ENCODE assay signal across 8 mouse cellular contexts in genomic region chr4:152131809-152132771, GRCm38 (mm10). TPM values are rescaled to one million over a fixed set of nuclear protein-coding genes. Genes with fewer than 3 reads are reported as not detected.
DNase-seq lines count a peak whose midpoint lies in the region; ATAC-seq lines count a peak whose summit lies in the region.

No protein-coding gene starts in this region.

- ATAC-seq in kidney, embryonic 14.5 days (ENCODE audit: low FRiP score, low TSS enrichment): peak; percentile 55
- peak; percentile 54 for ATAC-seq in intestine, embryonic 15.5 days
- no peak for ATAC-seq in neural tube, embryonic 12.5 days (ENCODE audit: low FRiP score, low read depth)

- H3K9me3 ChIP-seq in kidney, embryonic 14.5 days (ENCODE audit: control insufficient read depth, low read length): no peaks in the 10 kb centered on the region
- H3K9me3 ChIP-seq in embryonic facial prominence, embryonic 10.5 days: no peaks in the 10 kb centered on the region
- H3K9me3 ChIP-seq in intestine, embryonic 15.5 days: no peaks in the 10 kb centered on the region
- H3K9me3 ChIP-seq in neural tube, embryonic 12.5 days: no peaks in the 10 kb centered on the region

- WGBS in kidney, embryonic 14.5 days: 2% methylated on average over 50 of the region's 50 CpGs
- WGBS in embryonic facial prominence, embryonic 10.5 days: 2% methylated on average over 50 of the region's 50 CpGs
- 8% methylated on average over 50 of the region's 50 CpGs for WGBS in intestine, embryonic 15.5 days
- 3% methylated on average over 50 of the region's 50 CpGs for WGBS in neural tube, embryonic 12.5 days

- peaks cover 68% of the 10 kb centered on the region for H3K27me3 ChIP-seq in kidney, embryonic 14.5 days (ENCODE audit: control insufficient read depth, insufficient read depth, low read length)
- peaks cover 93% of the 10 kb centered on the region for H3K27me3 ChIP-seq in embryonic facial prominence, embryonic 10.5 days (replicated peaks; ENCODE audit: low read depth, poor library complexity, severe bottlenecking)
- peaks cover 73% of the 10 kb centered on the region for H3K27me3 ChIP-seq in intestine, embryonic 15.5 days (replicated peaks)
- H3K27me3 ChIP-seq in neural tube, embryonic 12.5 days (replicated peaks): peaks cover 89% of the 10 kb centered on the region

- peak overlapping the region; percentile 47 for H3K4me3 ChIP-seq in kidney, embryonic 14.5 days (ENCODE audit: low read length)
- peak overlapping the region; percentile 56 for H3K4me3 ChIP-seq in embryonic facial prominence, embryonic 10.5 days
- peak overlapping the region; percentile 52 for H3K4me3 ChIP-seq in intestine, embryonic 15.5 days (replicated peaks)
- no peak overlapping the region for H3K4me3 ChIP-seq in neural tube, embryonic 12.5 days

- peaks cover 32% of the 10 kb centered on the region for H3K4me1 ChIP-seq in kidney, embryonic 14.5 days (ENCODE audit: control insufficient read depth, insufficient read depth, low read length)
- peaks cover 59% of the 10 kb centered on the region for H3K4me1 ChIP-seq in embryonic facial prominence, embryonic 10.5 days
- peaks cover 46% of the 10 kb centered on the region for H3K4me1 ChIP-seq in intestine, embryonic 15.5 days (replicated peaks)
- peaks cover 20% of the 10 kb centered on the region for H3K4me1 ChIP-seq in neural tube, embryonic 12.5 days

- intact Hi-C loops in gastrocnemius, postnatal 36 days (cut with DNase I): no loop called here

- H3K36me3 ChIP-seq in kidney, embryonic 14.5 days (ENCODE audit: control insufficient read depth, insufficient read depth, low read length): no peaks in the 10 kb centered on the region
- H3K36me3 ChIP-seq in embryonic facial prominence, embryonic 10.5 days (replicated peaks): no peaks in the 10 kb centered on the region
- no peaks in the 10 kb centered on the region for H3K36me3 ChIP-seq in intestine, embryonic 15.5 days
- H3K36me3 ChIP-seq in neural tube, embryonic 12.5 days: no peaks in the 10 kb centered on the region

- H3K27ac ChIP-seq in kidney, embryonic 14.5 days (ENCODE audit: low read depth, low read length): peak overlapping the region; percentile 91; the same call in 1 of the 2 replicates
- peak overlapping the region; percentile 79 for H3K27ac ChIP-seq in embryonic facial prominence, embryonic 10.5 days (replicated peaks)
- 0 out of 2 replicates have a peak overlapping the region, but pooled peaks have one; percentile 72 for H3K27ac ChIP-seq in intestine, embryonic 15.5 days
- H3K27ac ChIP-seq in neural tube, embryonic 12.5 days: no peak overlapping the region

- peak overlapping the region; percentile 78 for H3K4me2 ChIP-seq in kidney, embryonic 14.5 days (replicated peaks; ENCODE audit: low read depth, low read length)
- peak overlapping the region; percentile 92 for H3K4me2 ChIP-seq in intestine, embryonic 15.5 days (replicated peaks)
- H3K4me2 ChIP-seq in neural tube, embryonic 12.5 days (replicated peaks): peak overlapping the region; percentile 61

- H3K9ac ChIP-seq in kidney, embryonic 14.5 days (ENCODE audit: low read depth, low read length): peak overlapping the region; percentile 65
- peak overlapping the region; percentile 55 for H3K9ac ChIP-seq in intestine, embryonic 15.5 days
- H3K9ac ChIP-seq in neural tube, embryonic 12.5 days: 0 out of 2 replicates have a peak overlapping the region, but pooled peaks have one; percentile 29

- no peak for DNase-seq in kidney, postnatal 14 days
- peak; percentile 78 for DNase-seq in embryonic facial prominence, embryonic 10.5 days (ENCODE audit: low spot score)
- DNase-seq in layer of hippocampus, adult 11-12 months (ENCODE audit: low spot score): no peak
- DNase-seq in gastrocnemius, postnatal 36 days: no peak
- no peak for DNase-seq in cerebellum, adult 18-20 months

RNA-seq across cellular contexts. Expression of gene Tnfrsf25, which starts 16.4 kb away (rescaled TPM):
- 0.57 and 1.9 TPM in 2 replicates for polyA plus RNA-seq in kidney, embryonic 14.5 days (2014; fragmentation: Nextera tagmentation; extraction: Ambion mirVana)
- 1.0 and 1.3 TPM in 2 replicates for polyA plus RNA-seq in embryonic facial prominence, embryonic 10.5 days (2016; fragmentation: Nextera tagmentation; extraction: Ambion mirVana)
- 1.4 and 1.5 TPM in 2 replicates for polyA plus RNA-seq in intestine, embryonic 15.5 days (2015; fragmentation: Nextera tagmentation; extraction: Ambion mirVana)
- polyA plus RNA-seq in neural tube, embryonic 12.5 days (2016; fragmentation: Nextera tagmentation; extraction: Ambion mirVana): 0.80 and 1.2 TPM in 2 replicates
- total RNA-seq in gastrocnemius, postnatal 36 days (2021): under 1 TPM; 0.76 to 0.84 TPM

RNA-seq across cellular contexts. Expression of gene Espn, which starts 20.1 kb away (rescaled TPM):
- 36.1 and 36.3 TPM in 2 replicates for polyA plus RNA-seq in kidney, embryonic 14.5 days (2014; fragmentation: Nextera tagmentation; extraction: Ambion mirVana)
- polyA plus RNA-seq in embryonic facial prominence, embryonic 10.5 days (2016; fragmentation: Nextera tagmentation; extraction: Ambion mirVana): 7.5 and 10.3 TPM in 2 replicates
- 29.2 and 30.8 TPM in 2 replicates for polyA plus RNA-seq in intestine, embryonic 15.5 days (2015; fragmentation: Nextera tagmentation; extraction: Ambion mirVana)
- polyA plus RNA-seq in neural tube, embryonic 12.5 days (2016; fragmentation: Nextera tagmentation; extraction: Ambion mirVana): 0.32 and 0.55 TPM in 2 replicates
- under 1 TPM; 0.27 to 0.43 TPM for total RNA-seq in gastrocnemius, postnatal 36 days (2021)

RNA-seq across cellular contexts. Expression of gene Hes2, which starts 26.6 kb away (rescaled TPM):
- polyA plus RNA-seq in kidney, embryonic 14.5 days (2014; fragmentation: Nextera tagmentation; extraction: Ambion mirVana): not detected in 2 replicates
- polyA plus RNA-seq in embryonic facial prominence, embryonic 10.5 days (2016; fragmentation: Nextera tagmentation; extraction: Ambion mirVana): 0.11 and 1.0 TPM in 2 replicates
- 0.30 and 0.42 TPM in 2 replicates for polyA plus RNA-seq in intestine, embryonic 15.5 days (2015; fragmentation: Nextera tagmentation; extraction: Ambion mirVana)
- polyA plus RNA-seq in neural tube, embryonic 12.5 days (2016; fragmentation: Nextera tagmentation; extraction: Ambion mirVana): 0.24 and 1.7 TPM in 2 replicates
- total RNA-seq in gastrocnemius, postnatal 36 days (2021): not detected

RNA-seq across cellular contexts. Expression of gene Acot7, which starts 45.8 kb away (rescaled TPM):
- polyA plus RNA-seq in kidney, embryonic 14.5 days (2014; fragmentation: Nextera tagmentation; extraction: Ambion mirVana): 46.6 and 64.4 TPM in 2 replicates
- polyA plus RNA-seq in embryonic facial prominence, embryonic 10.5 days (2016; fragmentation: Nextera tagmentation; extraction: Ambion mirVana): 51.8 and 55.5 TPM in 2 replicates
- polyA plus RNA-seq in intestine, embryonic 15.5 days (2015; fragmentation: Nextera tagmentation; extraction: Ambion mirVana): 57.8 and 60.0 TPM in 2 replicates
- 191 and 213 TPM in 2 replicates for polyA plus RNA-seq in neural tube, embryonic 12.5 days (2016; fragmentation: Nextera tagmentation; extraction: Ambion mirVana)
- total RNA-seq in gastrocnemius, postnatal 36 days (2021): 10 to 100 TPM; 15.0 to 18.5 TPM

RNA-seq across cellular contexts. Expression of gene Plekhg5, which starts 59.8 kb away (rescaled TPM):
- 10.4 and 16.1 TPM in 2 replicates for polyA plus RNA-seq in kidney, embryonic 14.5 days (2014; fragmentation: Nextera tagmentation; extraction: Ambion mirVana)
- polyA plus RNA-seq in embryonic facial prominence, embryonic 10.5 days (2016; fragmentation: Nextera tagmentation; extraction: Ambion mirVana): 11.7 and 13.2 TPM in 2 replicates
- polyA plus RNA-seq in intestine, embryonic 15.5 days (2015; fragmentation: Nextera tagmentation; extraction: Ambion mirVana): 11.0 and 12.9 TPM in 2 replicates
- polyA plus RNA-seq in neural tube, embryonic 12.5 days (2016; fragmentation: Nextera tagmentation; extraction: Ambion mirVana): 10.4 and 10.6 TPM in 2 replicates
- 1 to 10 TPM; 6.3 to 6.4 TPM for total RNA-seq in gastrocnemius, postnatal 36 days (2021)
